Mouse (Mus musculus): ENCODE measurements around the gene Tssk2. TPM values are rescaled to one million over a fixed set of nuclear protein-coding genes. Genes with fewer than 3 reads are reported as not detected.

The Tssk2 gene
- polyA plus RNA-seq, 1 experiment, result not detected

DNA sequence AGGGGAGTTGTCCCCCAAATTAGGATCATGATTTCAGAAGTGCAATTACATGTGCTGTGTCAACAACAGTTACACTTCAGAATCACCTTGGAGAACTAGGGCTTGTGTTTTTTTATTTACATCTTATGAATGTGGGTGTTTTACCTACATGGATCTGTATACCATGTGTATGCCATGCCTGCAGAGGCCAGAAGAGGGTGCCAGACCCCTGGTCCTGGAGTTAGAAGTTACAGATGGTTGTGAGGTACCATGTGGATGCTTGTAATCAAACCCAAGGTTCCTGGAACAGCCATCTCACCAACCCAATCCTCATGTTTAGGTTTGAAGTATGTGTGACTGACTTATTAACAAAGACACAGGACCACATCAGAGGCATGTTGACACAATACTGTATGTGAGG lies 39.8 kb upstream of the Tssk2 start:
- H3K36me3 ChIP-seq (ENCODE audit: control insufficient read depth, insufficient read depth, low read length), result peaks cover 38% of the 10 kb centered on the region
- no peaks in the 10 kb centered on the region for H3K4me1 ChIP-seq (ENCODE audit: control insufficient read depth, insufficient read depth, insufficient read length)

DNA sequence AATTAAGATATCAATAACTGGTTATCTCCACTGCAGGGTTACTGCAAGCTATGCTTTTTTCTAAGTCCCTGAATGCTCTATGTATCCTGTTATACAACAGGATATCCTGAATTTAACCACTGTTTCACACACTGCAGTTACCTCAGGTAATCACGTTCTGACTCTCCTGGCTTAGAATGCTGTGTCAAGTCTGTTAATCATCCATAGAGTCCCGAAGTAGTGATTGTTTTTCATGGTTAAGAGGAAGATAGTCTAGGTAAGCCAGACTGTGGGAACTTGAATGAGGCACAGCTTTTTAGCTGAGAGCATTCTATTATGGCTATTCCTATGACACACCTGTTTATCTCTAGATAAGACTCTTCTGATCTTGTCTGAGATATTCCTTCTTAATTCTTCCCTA lies 33.1 kb upstream of the Tssk2 start:
- H3K4me3 ChIP-seq (ENCODE audit: extremely low read depth, insufficient read depth, insufficient read length), result no peak overlapping the region
- no peak overlapping the region for H3K27ac ChIP-seq (ENCODE audit: insufficient read depth, low read length)
- peaks cover 4% of the 10 kb centered on the region; the same call in 1 of the 2 replicates for H3K36me3 ChIP-seq (ENCODE audit: control insufficient read depth, insufficient read depth, low read length)
- no peak for TF ChIP-seq CTCF (IDR thresholded peaks at IDR 0.05; ENCODE audit: extremely low read depth, insufficient read depth, insufficient read length, insufficient replicate concordance)
- no peak for TF ChIP-seq POLR2A (IDR thresholded peaks at IDR 0.05; ENCODE audit: low read depth, low read length)
- no peaks in the 10 kb centered on the region for H3K27me3 ChIP-seq (ENCODE audit: control insufficient read depth, insufficient read depth, low read length)
- H3K4me1 ChIP-seq (ENCODE audit: control insufficient read depth, insufficient read depth, insufficient read length), result no peaks in the 10 kb centered on the region
- no peak for DNase-seq (ENCODE audit: low read depth in 1 of 2, low spot score in 2 of 2)
- 30% methylated on average over 2 of the region's 2 CpGs for WGBS

More for the DNA sequence above, 39.8 kb upstream of the Tssk2 start:
- no peaks in the 10 kb centered on the region for H3K27me3 ChIP-seq (ENCODE audit: control insufficient read depth, insufficient read depth, low read length)
- no peak overlapping the region for H3K27ac ChIP-seq (ENCODE audit: insufficient read depth, low read length)
- no peak for TF ChIP-seq CTCF (IDR thresholded peaks at IDR 0.05; ENCODE audit: extremely low read depth, insufficient read depth, insufficient read length, insufficient replicate concordance)
- no peak for TF ChIP-seq POLR2A (IDR thresholded peaks at IDR 0.05; ENCODE audit: low read depth, low read length)
- H3K4me3 ChIP-seq (ENCODE audit: extremely low read depth, insufficient read depth, insufficient read length), result no peak overlapping the region
- DNase-seq (ENCODE audit: low read depth in 1 of 2, low spot score in 2 of 2), result no peak

DNA sequence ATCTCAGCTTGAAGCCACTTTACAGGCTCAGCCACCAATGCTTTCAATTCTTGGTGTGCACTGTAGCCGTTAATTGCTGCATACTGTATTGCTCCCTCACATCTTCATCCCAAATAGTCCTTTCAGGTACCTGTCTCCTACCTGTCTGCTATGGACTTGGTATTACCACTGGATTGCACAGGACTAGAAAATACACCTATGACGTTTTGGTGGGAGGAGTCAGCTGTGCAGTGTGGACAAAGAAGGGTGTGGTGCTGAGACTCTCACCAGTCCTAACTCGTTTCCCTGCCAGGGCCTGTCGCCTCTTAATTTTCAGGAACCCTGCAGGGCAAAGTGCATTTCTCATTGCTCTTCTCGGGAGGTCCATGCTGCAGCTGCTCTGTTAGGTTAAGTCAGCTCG lies 32.7 kb upstream of the Tssk2 start:
- 77% methylated on average over 6 of the region's 6 CpGs for WGBS
- Histone ChIP-seq H3K27me3 (ENCODE audit: control insufficient read depth, insufficient read depth, low read length) (no peaks in the 10 kb centered on the region), H3K36me3 (ENCODE audit: control insufficient read depth, insufficient read depth, low read length) (peaks cover 3% of the 10 kb centered on the region; the same call in 1 of the 2 replicates), H3K4me3 (ENCODE audit: extremely low read depth, insufficient read depth, insufficient read length) (no peak overlapping the region), H3K27ac (ENCODE audit: insufficient read depth, low read length) (no peak overlapping the region), H3K4me1 (ENCODE audit: control insufficient read depth, insufficient read depth, insufficient read length) (no peaks in the 10 kb centered on the region)
- TF ChIP-seq POLR2A (IDR thresholded peaks at IDR 0.05; ENCODE audit: low read depth, low read length) (no peak), CTCF (IDR thresholded peaks at IDR 0.05; ENCODE audit: extremely low read depth, insufficient read depth, insufficient read length, insufficient replicate concordance) (no peak)
- DNase-seq (ENCODE audit: low read depth in 1 of 2, low spot score in 2 of 2), result no peak

- H3K27me3 ChIP-seq (ENCODE audit: control insufficient read depth, insufficient read depth, low read length), result no peaks in the 10 kb centered on the region
- no peak overlapping the region for H3K27ac ChIP-seq (ENCODE audit: insufficient read depth, low read length)
- no peak for DNase-seq (ENCODE audit: low read depth in 1 of 2, low spot score in 2 of 2)
- H3K4me3 ChIP-seq (ENCODE audit: extremely low read depth, insufficient read depth, insufficient read length), result no peak overlapping the region
- H3K4me1 ChIP-seq (ENCODE audit: control insufficient read depth, insufficient read depth, insufficient read length), result no peaks in the 10 kb centered on the region
- TF ChIP-seq CTCF (IDR thresholded peaks at IDR 0.05; ENCODE audit: extremely low read depth, insufficient read depth, insufficient read length, insufficient replicate concordance) (no peak), POLR2A (IDR thresholded peaks at IDR 0.05; ENCODE audit: low read depth, low read length) (no peak)
- H3K36me3 ChIP-seq (ENCODE audit: control insufficient read depth, insufficient read depth, low read length), result peaks cover 10% of the 10 kb centered on the region
- 79% methylated on average over 5 of the region's 5 CpGs for WGBS
These were observed 27.2 kb upstream of the Tssk2 start for GRCm38 (mm10) chr16:17871248-17871647.

DNA sequence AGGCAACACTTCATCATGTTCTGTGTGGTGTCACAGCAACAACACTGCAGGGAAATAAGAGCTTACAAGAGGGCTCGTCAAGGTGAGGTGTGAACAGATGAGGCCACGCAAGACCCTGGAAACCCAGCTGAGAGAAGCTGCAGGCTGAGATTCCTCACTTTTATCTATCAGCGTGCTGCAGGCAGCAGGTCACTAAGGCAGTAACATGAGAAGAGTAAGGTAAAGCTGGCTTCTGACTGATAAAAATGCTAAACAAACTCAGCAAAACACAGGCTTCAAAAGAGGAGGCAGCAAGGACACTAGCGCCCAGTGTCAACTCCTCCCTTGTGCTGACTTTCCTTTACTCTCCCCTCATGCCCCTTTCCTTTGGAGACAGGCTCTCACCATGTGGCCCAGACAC lies 25.4 kb upstream of the Tssk2 start:
- Histone ChIP-seq H3K27ac (ENCODE audit: insufficient read depth, low read length) (no peak overlapping the region), H3K27me3 (ENCODE audit: control insufficient read depth, insufficient read depth, low read length) (no peaks in the 10 kb centered on the region), H3K4me1 (ENCODE audit: control insufficient read depth, insufficient read depth, insufficient read length) (no peaks in the 10 kb centered on the region), H3K4me3 (ENCODE audit: extremely low read depth, insufficient read depth, insufficient read length) (no peak overlapping the region), H3K36me3 (ENCODE audit: control insufficient read depth, insufficient read depth, low read length) (peaks cover 9% of the 10 kb centered on the region)
- 89% methylated on average over 4 of the region's 4 CpGs for WGBS
- TF ChIP-seq CTCF (IDR thresholded peaks at IDR 0.05; ENCODE audit: extremely low read depth, insufficient read depth, insufficient read length, insufficient replicate concordance) (no peak), POLR2A (IDR thresholded peaks at IDR 0.05; ENCODE audit: low read depth, low read length) (no peak)
- DNase-seq (ENCODE audit: low read depth in 1 of 2, low spot score in 2 of 2), result no peak

DNA sequence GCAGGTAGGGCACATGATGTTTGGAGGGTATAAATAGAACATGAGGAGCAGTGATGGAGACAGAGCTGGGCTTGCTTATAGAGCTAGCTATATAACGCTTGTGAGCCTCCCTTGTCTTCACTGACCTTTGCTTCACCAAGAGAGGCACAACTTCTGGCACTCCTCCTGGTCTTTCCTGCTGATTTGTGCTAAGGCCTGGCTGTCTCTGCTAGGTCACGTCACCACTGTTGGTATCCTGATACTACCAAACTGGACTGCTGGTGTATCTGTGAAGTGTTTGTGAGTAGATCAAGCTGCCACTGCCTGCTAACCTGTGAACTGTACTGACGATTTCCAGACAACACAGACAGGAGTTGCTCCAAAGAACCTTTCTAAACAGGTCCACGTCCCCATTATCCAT lies 23.3 kb upstream of the Tssk2 start:
- TF ChIP-seq CTCF (IDR thresholded peaks at IDR 0.05; ENCODE audit: extremely low read depth, insufficient read depth, insufficient read length, insufficient replicate concordance) (no peak), POLR2A (IDR thresholded peaks at IDR 0.05; ENCODE audit: low read depth, low read length) (no peak)
- H3K36me3 ChIP-seq (ENCODE audit: control insufficient read depth, insufficient read depth, low read length), result peaks cover 8% of the 10 kb centered on the region
- no peaks in the 10 kb centered on the region for H3K27me3 ChIP-seq (ENCODE audit: control insufficient read depth, insufficient read depth, low read length)
- no peak for DNase-seq (ENCODE audit: low read depth in 1 of 2, low spot score in 2 of 2)
- no peak overlapping the region for H3K4me3 ChIP-seq (ENCODE audit: extremely low read depth, insufficient read depth, insufficient read length)
- WGBS, result 97% methylated on average over 4 of the region's 4 CpGs
- no peak overlapping the region for H3K27ac ChIP-seq (ENCODE audit: insufficient read depth, low read length)
- H3K4me1 ChIP-seq (ENCODE audit: control insufficient read depth, insufficient read depth, insufficient read length), result no peaks in the 10 kb centered on the region

DNA sequence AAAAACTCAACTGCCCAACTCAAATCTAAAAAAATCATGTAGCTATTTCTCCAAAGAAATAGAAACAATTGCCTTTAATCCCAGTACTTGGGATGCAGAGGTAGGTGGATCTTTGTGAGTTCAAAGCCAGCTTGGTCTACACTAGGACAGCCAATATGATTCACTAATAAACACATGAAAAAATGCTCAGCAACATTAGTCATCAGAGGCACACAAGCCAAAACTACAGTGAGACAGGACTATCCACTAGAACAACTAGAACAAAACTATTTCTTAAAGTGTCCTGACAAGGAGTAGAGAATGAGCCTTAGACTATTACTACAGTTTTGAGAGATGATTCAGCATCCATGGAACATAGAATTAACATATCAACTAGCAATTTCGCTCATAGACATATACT lies 22.3 kb upstream of the Tssk2 start:
- TF ChIP-seq POLR2A (IDR thresholded peaks at IDR 0.05; ENCODE audit: low read depth, low read length) (no peak), CTCF (IDR thresholded peaks at IDR 0.05; ENCODE audit: extremely low read depth, insufficient read depth, insufficient read length, insufficient replicate concordance) (no peak)
- 88% methylated on average over 1 of the region's 1 CpGs for WGBS
- no peak overlapping the region for H3K4me3 ChIP-seq (ENCODE audit: extremely low read depth, insufficient read depth, insufficient read length)
- no peak overlapping the region for H3K27ac ChIP-seq (ENCODE audit: insufficient read depth, low read length)
- H3K36me3 ChIP-seq (ENCODE audit: control insufficient read depth, insufficient read depth, low read length), result peaks cover 6% of the 10 kb centered on the region
- no peaks in the 10 kb centered on the region for H3K4me1 ChIP-seq (ENCODE audit: control insufficient read depth, insufficient read depth, insufficient read length)
- no peak for DNase-seq (ENCODE audit: low read depth in 1 of 2, low spot score in 2 of 2)
- no peaks in the 10 kb centered on the region for H3K27me3 ChIP-seq (ENCODE audit: control insufficient read depth, insufficient read depth, low read length)

Data from spleen, adult 2 months (tissue).